Mouse (Mus musculus): ENCODE results near the gene Sod1.
"Not testable (repeated sequence)": the region's sequence is repeated elsewhere in the genome, so short reads cannot be mapped to it uniquely, and the experiment has no call there.

DNA sequence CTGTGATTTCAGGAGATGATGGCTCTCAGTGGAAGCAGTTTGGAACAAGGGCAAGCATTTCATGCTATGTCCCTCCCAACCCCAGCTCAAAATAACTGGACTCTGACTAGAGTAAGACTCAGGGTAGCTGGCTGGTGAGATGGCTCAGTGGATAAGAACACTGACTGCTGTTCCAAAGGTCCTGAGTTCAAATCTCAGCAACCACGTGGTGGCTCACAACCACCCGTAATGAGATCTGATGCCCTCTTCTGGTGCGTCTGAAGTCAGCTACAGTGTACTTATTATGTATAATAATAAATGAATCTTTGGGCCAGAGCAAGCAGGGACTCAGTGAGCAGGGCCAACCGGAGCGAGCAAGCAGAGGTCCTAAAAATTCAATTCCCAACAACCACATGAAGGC is 4.7 kb upstream of the Sod1 start:
- TF ChIP-seq CTCF, EP300 (IDR thresholded peaks at IDR 0.05; ENCODE audit: low read depth): not testable (repeated sequence)

Data from heart, postnatal 0 days (tissue).